Mouse (Mus musculus): ENCODE measurements at regions not wholly inside any gene's neighbourhood (a gene's known extent, or its start where the extent isn't known, plus 50 kb on each side); places are given as distances from the start of the nearest gene placed in this dataset.

DNA sequence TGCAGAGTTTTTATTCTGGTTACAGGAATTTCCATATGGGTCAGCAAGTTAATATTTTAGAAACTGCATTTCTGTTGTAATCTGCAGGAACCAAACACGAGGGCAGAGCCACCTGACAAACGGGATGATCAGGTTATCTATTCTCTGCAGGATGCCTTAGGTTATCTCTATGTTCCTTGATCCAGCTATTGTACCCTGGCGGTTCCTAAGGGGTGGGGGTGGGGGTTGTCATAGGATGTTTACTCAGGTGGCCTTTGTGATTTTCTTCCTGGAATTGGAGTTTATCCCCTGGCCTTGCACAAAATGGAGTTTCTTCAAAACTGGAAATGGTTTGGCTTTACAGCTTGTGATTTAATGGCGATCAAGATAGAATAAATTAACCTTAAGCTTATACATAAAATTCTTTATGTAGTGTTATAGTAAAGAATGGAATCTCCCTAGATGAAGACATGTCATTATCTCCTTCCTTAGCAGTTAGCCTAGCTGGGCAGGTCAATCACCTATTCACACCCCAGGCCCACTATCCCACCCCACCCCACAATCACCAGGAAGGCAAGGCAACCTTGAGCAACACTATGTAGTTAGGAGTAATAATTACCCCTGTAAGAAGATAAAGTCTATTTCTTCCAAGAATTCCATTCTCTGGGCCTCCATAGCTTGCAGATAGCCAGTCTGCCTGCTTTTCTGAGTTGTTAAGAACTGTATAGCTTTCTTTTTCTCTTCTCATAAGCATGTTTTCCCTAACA is 192.3 kb upstream of the B430218F22Rik start:
- no peak overlapping the region for H3K27ac ChIP-seq (ENCODE audit: low read depth, low read length)
- TF ChIP-seq CTCF (IDR thresholded peaks at IDR 0.05; ENCODE audit: low read depth) = no peak
- H3K4me1 ChIP-seq (ENCODE audit: insufficient read depth) = no peaks in the 10 kb centered on the region
- H3K36me3 ChIP-seq (ENCODE audit: insufficient read depth) = no peaks in the 10 kb centered on the region
- no peaks in the 10 kb centered on the region for H3K27me3 ChIP-seq (ENCODE audit: insufficient read depth, low read length)
- no peak for DNase-seq
- no peak for ATAC-seq
- H3K9me3 ChIP-seq (ENCODE audit: low read length) = no peaks in the 10 kb centered on the region
- H3K4me2 ChIP-seq (ENCODE audit: low read depth) = no peak overlapping the region
- no peak overlapping the region for H3K4me3 ChIP-seq (ENCODE audit: low read depth, low read length)
- 66% methylated on average over 4 of the region's 4 CpGs for WGBS
- H3K9ac ChIP-seq = no peak overlapping the region

- Histone ChIP-seq H3K27me3 (ENCODE audit: insufficient read depth, low read length) (no peaks in the 10 kb centered on the region), H3K4me3 (ENCODE audit: low read depth, low read length) (no peak overlapping the region), H3K4me1 (ENCODE audit: insufficient read depth) (no peaks in the 10 kb centered on the region), H3K9me3 (ENCODE audit: low read length) (no peaks in the 10 kb centered on the region), H3K36me3 (ENCODE audit: insufficient read depth) (no peaks in the 10 kb centered on the region), H3K27ac (ENCODE audit: low read depth, low read length) (no peak overlapping the region), H3K4me2 (ENCODE audit: low read depth) (no peak overlapping the region), H3K9ac (no peak overlapping the region)
- DNase-seq (no peak), ATAC-seq (no peak)
- TF ChIP-seq CTCF (IDR thresholded peaks at IDR 0.05; ENCODE audit: low read depth) = no peak
These were observed 178.3 kb upstream of the B430218F22Rik start for GRCm38 (mm10) chr13:118208146-118208545.

- TF ChIP-seq CTCF (IDR thresholded peaks at IDR 0.05; ENCODE audit: low read depth) = peak; percentile 57
These were observed 159.1 kb upstream of the B430218F22Rik start for GRCm38 (mm10) chr13:118227354-118227753.

GRCm38 (mm10) chr13:118237968-118238367 is 148.5 kb upstream of the B430218F22Rik start:
- 93% methylated on average over 1 of the region's 1 CpGs for WGBS
- no peaks in the 10 kb centered on the region for H3K4me1 ChIP-seq (ENCODE audit: insufficient read depth)
- no peak overlapping the region for H3K4me2 ChIP-seq (ENCODE audit: low read depth)
- H3K36me3 ChIP-seq (ENCODE audit: insufficient read depth) = no peaks in the 10 kb centered on the region
- no peak overlapping the region for H3K27ac ChIP-seq (ENCODE audit: low read depth, low read length)
- H3K27me3 ChIP-seq (ENCODE audit: insufficient read depth, low read length) = no peaks in the 10 kb centered on the region
- ATAC-seq (no peak), DNase-seq (no peak)
- no peak for TF ChIP-seq CTCF (IDR thresholded peaks at IDR 0.05; ENCODE audit: low read depth)
- H3K9me3 ChIP-seq (ENCODE audit: low read length) = no peaks in the 10 kb centered on the region
- H3K9ac ChIP-seq = no peak overlapping the region
- no peak overlapping the region for H3K4me3 ChIP-seq (ENCODE audit: low read depth, low read length)

More at GRCm38 (mm10) chr13:118227354-118227753, 159.1 kb upstream of the B430218F22Rik start:
- ATAC-seq = no peak
- no peak overlapping the region for H3K4me3 ChIP-seq (ENCODE audit: low read depth, low read length)
- WGBS = 26% methylated on average over 3 of the region's 3 CpGs
- no peak overlapping the region for H3K27ac ChIP-seq (ENCODE audit: low read depth, low read length)
- H3K36me3 ChIP-seq (ENCODE audit: insufficient read depth) = no peaks in the 10 kb centered on the region
- H3K4me2 ChIP-seq (ENCODE audit: low read depth) = no peak overlapping the region
- peak; percentile 77 for DNase-seq
- H3K27me3 ChIP-seq (ENCODE audit: insufficient read depth, low read length) = no peaks in the 10 kb centered on the region
- H3K9ac ChIP-seq = no peak overlapping the region
- H3K9me3 ChIP-seq (ENCODE audit: low read length) = no peaks in the 10 kb centered on the region
- no peaks in the 10 kb centered on the region for H3K4me1 ChIP-seq (ENCODE audit: insufficient read depth)

GRCm38 (mm10) chr13:118244680-118245079 is 141.8 kb upstream of the B430218F22Rik start:
- no peak overlapping the region for H3K27ac ChIP-seq (ENCODE audit: low read depth, low read length)
- H3K4me1 ChIP-seq (ENCODE audit: insufficient read depth) = no peaks in the 10 kb centered on the region
- WGBS = 89% methylated on average over 3 of the region's 3 CpGs
- DNase-seq (no peak), ATAC-seq (no peak)
- no peaks in the 10 kb centered on the region for H3K9me3 ChIP-seq (ENCODE audit: low read length)
- no peaks in the 10 kb centered on the region for H3K36me3 ChIP-seq (ENCODE audit: insufficient read depth)
- H3K9ac ChIP-seq = no peak overlapping the region
- no peaks in the 10 kb centered on the region for H3K27me3 ChIP-seq (ENCODE audit: insufficient read depth, low read length)
- no peak overlapping the region for H3K4me3 ChIP-seq (ENCODE audit: low read depth, low read length)
- no peak overlapping the region for H3K4me2 ChIP-seq (ENCODE audit: low read depth)
- no peak for TF ChIP-seq CTCF (IDR thresholded peaks at IDR 0.05; ENCODE audit: low read depth)

- no peak overlapping the region for H3K4me2 ChIP-seq (ENCODE audit: low read depth)
- no peaks in the 10 kb centered on the region for H3K36me3 ChIP-seq (ENCODE audit: insufficient read depth)
- TF ChIP-seq CTCF (IDR thresholded peaks at IDR 0.05; ENCODE audit: low read depth) = no peak
- ATAC-seq (no peak), DNase-seq (no peak)
- no peak overlapping the region for H3K27ac ChIP-seq (ENCODE audit: low read depth, low read length)
- WGBS = 48% methylated on average over 2 of the region's 2 CpGs
- H3K4me1 ChIP-seq (ENCODE audit: insufficient read depth) = no peaks in the 10 kb centered on the region
- H3K9me3 ChIP-seq (ENCODE audit: low read length) = no peaks in the 10 kb centered on the region
- H3K27me3 ChIP-seq (ENCODE audit: insufficient read depth, low read length) = no peaks in the 10 kb centered on the region
- no peak overlapping the region for H3K9ac ChIP-seq
- no peak overlapping the region for H3K4me3 ChIP-seq (ENCODE audit: low read depth, low read length)
These were observed 140.9 kb upstream of the B430218F22Rik start for GRCm38 (mm10) chr13:118245546-118245945.

GRCm38 (mm10) chr13:118259606-118260005 is 126.8 kb upstream of the B430218F22Rik start:
- ATAC-seq (no peak), DNase-seq (no peak)
- TF ChIP-seq CTCF (IDR thresholded peaks at IDR 0.05; ENCODE audit: low read depth) = no peak
- 20% methylated on average over 4 of the region's 4 CpGs for WGBS
- no peaks in the 10 kb centered on the region for H3K27me3 ChIP-seq (ENCODE audit: insufficient read depth, low read length)
- no peak overlapping the region for H3K4me3 ChIP-seq (ENCODE audit: low read depth, low read length)
- H3K9ac ChIP-seq = no peak overlapping the region
- no peak overlapping the region for H3K27ac ChIP-seq (ENCODE audit: low read depth, low read length)
- H3K4me1 ChIP-seq (ENCODE audit: insufficient read depth) = no peaks in the 10 kb centered on the region
- no peaks in the 10 kb centered on the region for H3K9me3 ChIP-seq (ENCODE audit: low read length)
- H3K36me3 ChIP-seq (ENCODE audit: insufficient read depth) = no peaks in the 10 kb centered on the region
- H3K4me2 ChIP-seq (ENCODE audit: low read depth) = no peak overlapping the region

Measured in forebrain, postnatal 0 days (tissue).